Mouse (Mus musculus) testis, adult 2 months (tissue): ENCODE measurements around the gene Gpx3.

Source experiments
- CTCF ChIP-seq: fragments of 200-500 bp; IDR thresholded peaks from 2 replicates; pipeline ENCODE4 v1.5.1; 2012; ENCODE audit warnings: low read depth, mild to moderate bottlenecking, inconsistent platforms, low read length, moderate library complexity; ENCODE audit not compliant: control insufficient read depth, insufficient read depth, insufficient replicate concordance
- POLR2A ChIP-seq: fragments of 200-500 bp; IDR thresholded peaks from 2 replicates; pipeline ENCODE4 v1.6.1; 2012; ENCODE audit warnings: low read depth, mild to moderate bottlenecking, inconsistent platforms, low read length, moderate library complexity; ENCODE audit not compliant: control insufficient read depth

DNA sequence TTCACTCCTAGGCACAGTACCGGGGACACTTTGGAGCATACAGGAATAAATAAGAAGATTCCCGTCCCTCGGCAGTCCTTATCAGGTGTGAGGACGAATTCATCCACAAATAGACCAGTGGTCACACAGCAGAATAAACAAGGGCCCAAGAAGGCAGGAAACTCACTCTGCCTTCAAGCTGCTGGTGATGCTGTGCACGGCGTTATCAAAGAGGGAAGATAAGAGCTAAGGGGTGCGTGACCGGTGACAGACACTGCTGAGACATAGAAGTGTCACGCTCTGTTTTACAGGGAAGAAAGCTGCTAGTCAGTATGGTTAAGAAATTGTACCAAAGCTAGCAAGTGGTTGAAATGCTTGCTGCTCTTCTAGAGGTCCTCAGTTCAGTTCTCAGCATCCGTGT, 22.3 kb upstream of the Gpx3 start:
- TF ChIP-seq CTCF, result no peak
- no peak for TF ChIP-seq POLR2A
